Mouse (Mus musculus) heart, postnatal 10 days (tissue): ENCODE measurements at regions not wholly inside any gene's neighbourhood (a gene's known extent, or its start where the extent isn't known, plus 50 kb on each side); places are given as distances from the start of the nearest gene placed in this dataset.

ENCODE experiments used
- DNase-seq, 2 experiments: peaks; one replicate each; pipeline ENCODE4 v3.0.0; 2021
- intact Hi-C: fragments of 180-260 bp; cut with DNase I; formaldehyde crosslinking; loops from one replicate; pipeline ENCODE4 v1.15.1; 2025

- peak; percentile 3 to 17 for DNase-seq
These were observed 979.5 kb upstream of the Adam24 start for GRCm38 (mm10) chr8:39695331-39695730.

GRCm38 (mm10) chr8:39705843-39706242 is 969.0 kb upstream of the Adam24 start:
- intact Hi-C loops: no loop called here
- no peak for DNase-seq

More at GRCm38 (mm10) chr8:39695331-39695730, 979.5 kb upstream of the Adam24 start:
- intact Hi-C loops: loop anchor here (10.0 kb wide), 1 partner anchor 191 kb away; no protein-coding TSS in a partner anchor

- no peak for DNase-seq
- intact Hi-C loops: no loop called here
These were observed 932.5 kb upstream of the Adam24 start for GRCm38 (mm10) chr8:39742377-39742776.

- no peak for DNase-seq
- intact Hi-C loops: no loop called here
These were observed 928.7 kb upstream of the Adam24 start for GRCm38 (mm10) chr8:39746225-39746624.

- no peak for DNase-seq
- intact Hi-C loops: no loop called here
These were observed 915.0 kb upstream of the Adam24 start for GRCm38 (mm10) chr8:39759905-39760304.

GRCm38 (mm10) chr8:39779449-39779848 is 895.4 kb upstream of the Adam24 start:
- intact Hi-C loops: no loop called here

GRCm38 (mm10) chr8:39780169-39780568 is 894.7 kb upstream of the Adam24 start:
- no peak for DNase-seq
- intact Hi-C loops: no loop called here

More at GRCm38 (mm10) chr8:39779449-39779848, 895.4 kb upstream of the Adam24 start:
- DNase-seq: no peak

- no peak for DNase-seq
- intact Hi-C loops: no loop called here
These were observed 893.3 kb upstream of the Adam24 start for GRCm38 (mm10) chr8:39781424-39782161.

- DNase-seq: no peak
- intact Hi-C loops: no loop called here
These were observed 892.7 kb upstream of the Adam24 start for GRCm38 (mm10) chr8:39782162-39782530.
